Mouse (Mus musculus): ENCODE results near the gene Prickle2. TPM values are rescaled to one million over a fixed set of nuclear protein-coding genes. Genes with fewer than 3 reads are reported as not detected.

Prickle2 gene
- polyA plus RNA-seq, 1 experiment, result not detected

- H3K4me3 ChIP-seq (replicated peaks), result no peak overlapping the region
- no peaks in the 10 kb centered on the region for H3K36me3 ChIP-seq (replicated peaks; ENCODE audit: low read length)
- TF ChIP-seq FLI1 (IDR thresholded peaks at IDR 0.05; ENCODE audit: low read length), result no peak
- TF ChIP-seq GATA1 (IDR thresholded peaks at IDR 0.05; ENCODE audit: borderline replicate concordance, low read length), result no peak
- no peaks in the 10 kb centered on the region for H3K27me3 ChIP-seq (replicated peaks)
- no peaks in the 10 kb centered on the region for H3K4me1 ChIP-seq
- H3K9me3 ChIP-seq, result 0 out of 2 replicates have a peak, but pooled peaks cover 5% of the 10 kb centered on the region
These were observed 31.5 kb downstream of the Prickle2 start for GRCm38 (mm10) chr6:92674394-92674925.

DNA sequence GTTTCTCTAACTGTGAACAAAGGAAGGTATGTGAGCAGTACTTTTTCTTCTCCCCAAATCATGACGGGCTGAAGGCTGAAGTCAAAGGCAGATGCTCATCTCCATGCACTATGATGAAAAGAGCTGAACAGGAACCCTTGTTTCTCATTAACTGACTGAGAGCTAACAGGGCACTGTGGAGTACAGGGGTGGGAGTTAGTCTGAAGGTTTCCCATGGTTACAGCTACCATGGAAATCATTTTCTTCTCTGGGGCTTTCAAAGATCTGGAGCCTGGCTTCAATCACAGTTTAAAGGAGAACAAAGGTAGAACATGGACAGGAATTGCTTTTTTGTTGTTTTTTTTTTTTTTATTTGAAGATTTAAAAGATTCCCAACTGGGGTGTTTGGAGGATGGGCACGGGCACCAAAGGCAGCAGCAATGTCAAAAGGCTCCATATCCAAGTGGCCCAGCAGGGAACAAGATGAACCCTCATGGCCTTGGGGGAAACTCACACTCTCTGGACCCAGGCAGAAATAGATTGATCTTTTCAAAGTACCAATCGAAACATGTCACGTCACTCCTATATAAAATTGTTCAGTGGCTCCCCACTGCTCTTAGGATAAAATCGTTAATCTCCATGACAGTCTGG lies 35.3 kb downstream of the Prickle2 start:
- H3K4me3 ChIP-seq (replicated peaks), result no peak overlapping the region
- no peaks in the 10 kb centered on the region for H3K4me1 ChIP-seq
- no peaks in the 10 kb centered on the region for H3K27me3 ChIP-seq (replicated peaks)
- TF ChIP-seq FLI1 (IDR thresholded peaks at IDR 0.05; ENCODE audit: low read length) (no peak), GATA1 (IDR thresholded peaks at IDR 0.05; ENCODE audit: borderline replicate concordance, low read length) (no peak)
- H3K36me3 ChIP-seq (replicated peaks; ENCODE audit: low read length), result no peaks in the 10 kb centered on the region
- H3K9me3 ChIP-seq, result no peaks in the 10 kb centered on the region

GRCm38 (mm10) chr6:92669623-92670022 lies 36.3 kb downstream of the Prickle2 start:
- no peaks in the 10 kb centered on the region for H3K4me1 ChIP-seq
- no peaks in the 10 kb centered on the region for H3K9me3 ChIP-seq
- H3K27me3 ChIP-seq (replicated peaks), result no peaks in the 10 kb centered on the region
- no peak overlapping the region for H3K4me3 ChIP-seq (replicated peaks)
- H3K36me3 ChIP-seq (replicated peaks; ENCODE audit: low read length), result no peaks in the 10 kb centered on the region
- no peak for TF ChIP-seq FLI1 (IDR thresholded peaks at IDR 0.05; ENCODE audit: low read length)
- no peak for TF ChIP-seq GATA1 (IDR thresholded peaks at IDR 0.05; ENCODE audit: borderline replicate concordance, low read length)

- H3K4me3 ChIP-seq (replicated peaks), result no peak overlapping the region
- H3K9me3 ChIP-seq, result no peaks in the 10 kb centered on the region; the same call in 1 of the 2 replicates
- H3K36me3 ChIP-seq (replicated peaks; ENCODE audit: low read length), result no peaks in the 10 kb centered on the region
- H3K27me3 ChIP-seq (replicated peaks), result no peaks in the 10 kb centered on the region
- TF ChIP-seq GATA1 (IDR thresholded peaks at IDR 0.05; ENCODE audit: borderline replicate concordance, low read length) (no peak), FLI1 (IDR thresholded peaks at IDR 0.05; ENCODE audit: low read length) (no peak)
- no peaks in the 10 kb centered on the region for H3K4me1 ChIP-seq
These were observed 38.4 kb downstream of the Prickle2 start for GRCm38 (mm10) chr6:92667544-92667943.

DNA sequence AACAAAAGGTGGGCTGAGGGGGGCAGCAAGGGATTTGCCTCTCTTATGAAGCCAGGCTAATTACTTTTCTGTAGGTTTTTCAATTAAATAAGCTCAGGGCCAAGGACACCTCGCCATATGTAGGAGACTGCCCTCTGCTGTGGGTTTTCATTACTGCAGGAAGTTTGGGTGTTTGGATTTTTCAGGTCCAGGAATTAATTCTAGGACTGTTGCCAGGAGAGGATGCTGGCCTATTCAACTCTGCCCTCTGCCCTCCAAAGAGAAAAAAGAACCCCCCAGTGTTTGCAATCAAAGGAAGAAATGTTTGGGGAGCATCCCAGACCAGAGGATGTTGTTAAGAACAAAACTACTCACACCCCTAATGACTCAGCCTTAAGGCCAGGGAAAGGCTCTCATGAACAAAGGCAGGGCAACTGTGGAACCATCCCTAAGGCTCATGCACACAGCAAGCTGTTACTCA lies 40.4 kb downstream of the Prickle2 start:
- Histone ChIP-seq H3K27me3 (replicated peaks) (no peaks in the 10 kb centered on the region), H3K9me3 (no peaks in the 10 kb centered on the region; the same call in 1 of the 2 replicates), H3K36me3 (replicated peaks; ENCODE audit: low read length) (no peaks in the 10 kb centered on the region), H3K4me1 (no peaks in the 10 kb centered on the region), H3K4me3 (replicated peaks) (no peak overlapping the region)
- TF ChIP-seq GATA1 (IDR thresholded peaks at IDR 0.05; ENCODE audit: borderline replicate concordance, low read length), result no peak
- TF ChIP-seq FLI1 (IDR thresholded peaks at IDR 0.05; ENCODE audit: low read length), result no peak

DNA sequence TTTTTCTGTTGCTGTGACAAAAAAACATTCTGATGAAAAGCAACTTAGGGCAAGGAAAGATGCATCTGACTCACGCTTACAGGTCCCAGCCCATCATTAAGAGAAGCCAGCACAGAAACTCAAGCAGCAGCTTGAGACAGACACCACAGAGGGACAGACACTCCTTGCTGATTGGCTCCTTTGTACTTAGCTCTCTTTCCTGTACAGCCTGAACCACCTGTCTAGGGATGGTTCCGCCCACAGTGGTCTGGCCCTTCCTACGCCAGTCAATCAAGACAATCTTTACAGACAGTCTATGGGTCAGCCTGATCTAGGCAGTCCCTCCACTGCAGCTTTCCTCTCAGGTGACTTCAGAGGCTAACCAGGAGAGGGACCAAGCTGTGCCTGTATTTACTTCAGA lies 42.1 kb downstream of the Prickle2 start:
- Histone ChIP-seq H3K4me1 (no peaks in the 10 kb centered on the region), H3K36me3 (replicated peaks; ENCODE audit: low read length) (no peaks in the 10 kb centered on the region), H3K27me3 (replicated peaks) (no peaks in the 10 kb centered on the region), H3K9me3 (no peaks in the 10 kb centered on the region; the same call in 1 of the 2 replicates), H3K4me3 (replicated peaks) (no peak overlapping the region)
- TF ChIP-seq FLI1 (IDR thresholded peaks at IDR 0.05; ENCODE audit: low read length), result no peak
- TF ChIP-seq GATA1 (IDR thresholded peaks at IDR 0.05; ENCODE audit: borderline replicate concordance, low read length), result no peak

- Histone ChIP-seq H3K4me1 (no peaks in the 10 kb centered on the region), H3K27me3 (replicated peaks) (no peaks in the 10 kb centered on the region), H3K9me3 (no peaks in the 10 kb centered on the region; the same call in 1 of the 2 replicates), H3K4me3 (replicated peaks) (no peak overlapping the region), H3K36me3 (replicated peaks; ENCODE audit: low read length) (no peaks in the 10 kb centered on the region)
- no peak for TF ChIP-seq FLI1 (IDR thresholded peaks at IDR 0.05; ENCODE audit: low read length)
- TF ChIP-seq GATA1 (IDR thresholded peaks at IDR 0.05; ENCODE audit: borderline replicate concordance, low read length), result no peak
These were observed 42.5 kb downstream of the Prickle2 start for GRCm38 (mm10) chr6:92663433-92663832.

GRCm38 (mm10) chr6:92649063-92649462 lies 56.9 kb downstream of the Prickle2 start:
- Histone ChIP-seq H3K9me3 (no peaks in the 10 kb centered on the region), H3K4me1 (no peaks in the 10 kb centered on the region), H3K36me3 (replicated peaks; ENCODE audit: low read length) (no peaks in the 10 kb centered on the region), H3K4me3 (replicated peaks) (no peak overlapping the region), H3K27me3 (replicated peaks) (no peaks in the 10 kb centered on the region)
- TF ChIP-seq FLI1 (IDR thresholded peaks at IDR 0.05; ENCODE audit: low read length) (no peak), GATA1 (IDR thresholded peaks at IDR 0.05; ENCODE audit: borderline replicate concordance, low read length) (no peak)

DNA sequence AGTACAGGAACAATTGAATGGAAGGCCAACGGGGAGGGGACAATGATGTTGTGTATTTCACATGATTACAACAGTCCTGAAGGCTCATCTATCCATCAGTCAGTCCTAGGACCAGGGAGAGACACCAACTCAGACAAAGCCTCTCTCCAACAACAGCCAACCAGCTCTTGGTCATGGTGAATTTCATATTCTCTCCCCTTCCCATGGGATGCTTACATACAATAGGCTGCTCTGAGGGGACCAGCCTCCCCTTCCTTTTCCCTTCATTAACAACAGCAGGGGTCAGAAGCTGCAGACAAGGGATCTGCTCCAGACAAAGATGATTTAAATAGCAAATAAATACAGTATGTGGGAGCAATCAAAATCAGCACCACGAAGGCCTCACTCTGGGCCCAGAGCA lies 57.4 kb downstream of the Prickle2 start:
- H3K9me3 ChIP-seq, result no peaks in the 10 kb centered on the region
- H3K27me3 ChIP-seq (replicated peaks), result no peaks in the 10 kb centered on the region
- H3K4me1 ChIP-seq, result no peaks in the 10 kb centered on the region
- no peaks in the 10 kb centered on the region for H3K36me3 ChIP-seq (replicated peaks; ENCODE audit: low read length)
- no peak overlapping the region for H3K4me3 ChIP-seq (replicated peaks)
- TF ChIP-seq FLI1 (IDR thresholded peaks at IDR 0.05; ENCODE audit: low read length) (no peak), GATA1 (IDR thresholded peaks at IDR 0.05; ENCODE audit: borderline replicate concordance, low read length) (no peak)

DNA sequence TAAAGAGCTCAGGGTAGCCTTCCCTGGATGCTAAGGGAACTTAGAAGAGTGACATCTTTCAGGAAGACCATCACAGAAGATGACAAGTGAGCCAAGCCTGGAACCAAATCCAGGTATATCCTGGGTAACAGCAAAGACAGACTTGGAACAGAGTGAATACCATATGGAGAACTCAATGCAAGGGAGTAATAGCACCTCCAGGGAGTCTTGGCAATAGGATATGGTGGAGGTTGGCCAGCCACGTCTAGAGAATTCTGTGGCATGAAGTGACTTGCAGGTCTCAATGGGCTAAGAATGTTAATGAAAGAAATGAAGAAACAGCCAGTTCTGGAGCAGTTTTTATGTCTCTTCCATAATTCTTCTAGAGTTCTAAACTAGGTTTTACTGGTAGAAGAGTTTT lies 63.0 kb downstream of the Prickle2 start:
- TF ChIP-seq FLI1 (IDR thresholded peaks at IDR 0.05; ENCODE audit: low read length), result no peak
- TF ChIP-seq GATA1 (IDR thresholded peaks at IDR 0.05; ENCODE audit: borderline replicate concordance, low read length), result no peak
- Histone ChIP-seq H3K9me3 (0 out of 2 replicates have a peak, but pooled peaks cover 3% of the 10 kb centered on the region), H3K4me3 (replicated peaks) (no peak overlapping the region), H3K27me3 (replicated peaks) (no peaks in the 10 kb centered on the region), H3K4me1 (no peaks in the 10 kb centered on the region), H3K36me3 (replicated peaks; ENCODE audit: low read length) (no peaks in the 10 kb centered on the region)
